Mouse (Mus musculus) spleen, adult 2 months (tissue): Measurements from ENCODE around the gene Maml2. TPM values are rescaled to one million over a fixed set of nuclear protein-coding genes. Genes with fewer than 3 reads are reported as not detected.

Source experiments
- DNase-seq, 2 experiments: peaks; one replicate each; pipeline versions ENCODE4 v3.0.0 to v3.0.0-alpha.2; 2012 to 2021; ENCODE audit warnings: low spot score in 2 of 2, low read depth in 1 of 2
- H3K27ac ChIP-seq: fragments of 200-500 bp; 2 replicates; pipeline ENCODE4 v1.5.1; 2012; ENCODE audit warnings: low read length, inconsistent platforms; ENCODE audit not compliant: insufficient read depth
- H3K27me3 ChIP-seq: fragments of 200-500 bp; 2 replicates; pipeline ENCODE4 v1.6.1; 2012; ENCODE audit warnings: mild to moderate bottlenecking, moderate library complexity, low read length, inconsistent platforms; ENCODE audit not compliant: control insufficient read depth, insufficient read depth
- H3K36me3 ChIP-seq: fragments of 200-500 bp; 2 replicates; pipeline ENCODE4 v1.6.1; 2012; ENCODE audit warnings: mild to moderate bottlenecking, low read length, inconsistent platforms; ENCODE audit not compliant: control insufficient read depth, insufficient read depth
- H3K4me1 ChIP-seq: fragments of 200-500 bp; 2 replicates; pipeline ENCODE4 v1.6.1; 2011; ENCODE audit warnings: inconsistent platforms; ENCODE audit not compliant: control insufficient read depth, insufficient read depth, insufficient read length
- H3K4me3 ChIP-seq: fragments of 200-500 bp; 2 replicates; pipeline ENCODE4 v1.5.1; 2011; ENCODE audit warnings: mild to moderate bottlenecking, inconsistent platforms; ENCODE audit not compliant: insufficient read depth, insufficient read length; ENCODE audit errors: extremely low read depth
- CTCF ChIP-seq: fragments of 200-500 bp; IDR thresholded peaks from 2 replicates; pipeline ENCODE4 v1.5.1; 2011; ENCODE audit warnings: mild to moderate bottlenecking, inconsistent platforms; ENCODE audit not compliant: insufficient read depth, insufficient read length, insufficient replicate concordance; ENCODE audit errors: extremely low read depth
- POLR2A ChIP-seq: fragments of 200-500 bp; IDR thresholded peaks from 2 replicates; pipeline ENCODE4 v1.6.1; 2011; ENCODE audit warnings: low read depth, low read length, inconsistent platforms
- WGBS: fragments of 180-500 bp; shearing (Covaris S2); methylation state at CpG from one replicate; pipeline ENCODE4 v1.1.7; 2018; 5-methylcytosine and 5-hydroxymethylcytosine counted together
- polyA plus RNA-seq: library from polyadenylated mRNA; depleted of rRNA; stranded (reverse); fragments of >200 nt; gene quantifications from 2 replicates; pipeline ENCODE4 v1.2.3, GENCODE M21; 2012

The Maml2 gene
- polyA plus RNA-seq, 1 experiment, result 9.4 TPM

DNA sequence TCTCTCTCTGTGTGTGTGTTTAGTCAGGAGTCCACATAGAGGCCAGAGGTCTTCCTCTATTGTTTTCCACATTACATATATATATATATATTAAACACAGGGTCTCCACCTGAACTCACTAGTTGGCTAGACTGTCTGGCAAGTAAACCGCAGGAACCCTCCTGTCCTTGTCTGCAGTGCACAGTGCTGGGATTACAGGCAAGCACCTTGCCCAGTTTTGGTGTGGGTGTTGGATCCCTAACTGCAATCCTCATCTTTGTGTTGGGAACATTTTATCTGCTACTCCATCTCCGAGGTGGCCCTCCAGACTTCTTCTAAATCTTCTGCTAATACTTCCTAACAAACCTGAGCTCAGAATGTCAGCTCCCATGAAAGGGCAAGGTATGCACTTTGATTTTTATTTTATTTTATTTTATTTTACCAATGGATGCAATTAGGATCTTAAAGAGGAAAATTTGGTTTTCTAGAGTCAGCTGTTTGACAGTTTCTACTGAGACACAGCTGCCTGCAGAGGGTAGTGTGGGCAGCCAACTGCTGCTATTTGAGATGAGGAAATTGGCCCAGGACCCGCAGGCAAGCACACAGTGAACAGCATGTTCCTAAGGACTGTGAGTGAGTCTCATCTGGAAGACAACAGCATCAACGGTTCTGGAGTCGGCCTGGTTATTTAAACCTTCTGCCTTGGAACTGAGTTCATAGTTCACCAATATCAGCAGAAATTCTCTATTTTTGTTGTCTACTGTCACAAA is 213.0 kb downstream of the Maml2 start:
- no peak for TF ChIP-seq POLR2A
- TF ChIP-seq CTCF, result no peak
- peaks cover 15% of the 10 kb centered on the region for H3K4me1 ChIP-seq
- no peak overlapping the region; the same call in 1 of the 2 replicates for H3K27ac ChIP-seq
- peak in 1 of 2 experiments; percentile 28 for DNase-seq
- H3K4me3 ChIP-seq, result no peak overlapping the region
- H3K27me3 ChIP-seq, result no peaks in the 10 kb centered on the region
- 41% methylated on average over 5 of the region's 5 CpGs for WGBS
- H3K36me3 ChIP-seq, result no peaks in the 10 kb centered on the region

DNA sequence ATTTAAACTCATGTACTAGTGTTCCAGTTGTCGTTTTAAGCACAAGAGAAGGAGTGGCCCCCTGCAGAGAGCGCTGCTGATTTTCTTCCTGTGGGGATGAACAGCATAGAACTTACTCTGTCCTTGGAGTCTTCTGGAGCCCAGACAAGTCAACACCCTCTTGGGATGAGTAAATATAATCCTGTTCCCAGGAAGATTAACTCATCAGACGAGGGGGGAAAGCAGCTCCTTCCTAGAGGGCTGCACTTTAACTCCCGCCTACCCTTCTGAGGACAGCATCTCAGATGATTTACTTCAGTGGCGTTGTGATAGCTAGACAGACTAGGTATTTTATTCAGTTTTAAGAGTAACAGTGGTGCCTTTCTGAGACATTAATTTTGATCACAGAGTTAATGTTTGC is 215.4 kb downstream of the Maml2 start:
- WGBS, result 87% methylated on average over 5 of the region's 5 CpGs
- Histone ChIP-seq H3K27ac (no peak overlapping the region), H3K27me3 (no peaks in the 10 kb centered on the region), H3K4me3 (no peak overlapping the region), H3K36me3 (no peaks in the 10 kb centered on the region), H3K4me1 (peaks cover 16% of the 10 kb centered on the region)
- TF ChIP-seq CTCF (no peak), POLR2A (no peak)
- DNase-seq, result no peak

DNA sequence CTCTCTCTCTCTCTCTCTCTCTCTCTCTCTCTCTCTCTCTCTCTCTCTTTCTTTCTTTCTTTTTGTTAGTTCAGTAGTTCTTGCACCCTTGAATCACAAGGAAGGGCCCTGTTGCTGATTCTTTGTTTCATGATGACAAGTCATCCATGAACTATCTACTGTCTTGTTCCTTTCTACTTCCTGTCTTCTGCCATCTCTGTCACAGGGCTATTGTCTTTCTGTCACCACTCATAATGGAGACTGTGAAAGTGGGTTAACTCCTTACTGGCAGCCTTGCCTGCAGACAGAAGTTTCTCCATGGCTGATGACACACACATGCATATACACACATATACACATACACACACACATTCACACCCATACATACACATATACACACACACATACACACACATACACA is 216.7 kb downstream of the Maml2 start:
- no peak overlapping the region for H3K27ac ChIP-seq
- H3K27me3 ChIP-seq, result no peaks in the 10 kb centered on the region
- H3K4me1 ChIP-seq, result peaks cover 13% of the 10 kb centered on the region
- DNase-seq, result no peak
- H3K4me3 ChIP-seq, result no peak overlapping the region
- no peaks in the 10 kb centered on the region for H3K36me3 ChIP-seq
- no peak for TF ChIP-seq CTCF
- no peak for TF ChIP-seq POLR2A

DNA sequence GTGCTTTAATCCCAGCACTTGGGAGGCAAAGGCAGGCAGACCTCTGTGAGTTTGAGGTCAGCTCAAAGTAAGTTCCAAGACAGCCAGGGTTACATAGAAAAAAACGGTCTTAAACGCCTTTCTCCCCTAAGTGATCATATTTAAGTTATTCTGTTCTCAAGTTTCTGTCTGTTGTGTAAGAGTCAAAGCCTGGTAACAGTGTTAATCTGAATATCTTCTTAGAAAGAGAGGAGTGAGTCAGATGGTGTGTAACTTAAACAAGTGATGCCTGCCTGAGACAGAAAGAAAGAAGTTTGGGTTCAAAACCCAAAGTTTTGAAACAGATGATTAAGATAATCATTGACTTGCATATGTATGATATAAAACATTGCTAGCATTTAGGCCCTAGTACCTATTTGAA is 218.2 kb downstream of the Maml2 start:
- TF ChIP-seq CTCF (no peak), POLR2A (no peak)
- WGBS, result 86% methylated on average over 2 of the region's 2 CpGs
- H3K27me3 ChIP-seq, result no peaks in the 10 kb centered on the region
- H3K4me1 ChIP-seq, result peaks cover 9% of the 10 kb centered on the region
- DNase-seq, result no peak
- no peak overlapping the region for H3K4me3 ChIP-seq
- H3K36me3 ChIP-seq, result no peaks in the 10 kb centered on the region
- H3K27ac ChIP-seq, result no peak overlapping the region

DNA sequence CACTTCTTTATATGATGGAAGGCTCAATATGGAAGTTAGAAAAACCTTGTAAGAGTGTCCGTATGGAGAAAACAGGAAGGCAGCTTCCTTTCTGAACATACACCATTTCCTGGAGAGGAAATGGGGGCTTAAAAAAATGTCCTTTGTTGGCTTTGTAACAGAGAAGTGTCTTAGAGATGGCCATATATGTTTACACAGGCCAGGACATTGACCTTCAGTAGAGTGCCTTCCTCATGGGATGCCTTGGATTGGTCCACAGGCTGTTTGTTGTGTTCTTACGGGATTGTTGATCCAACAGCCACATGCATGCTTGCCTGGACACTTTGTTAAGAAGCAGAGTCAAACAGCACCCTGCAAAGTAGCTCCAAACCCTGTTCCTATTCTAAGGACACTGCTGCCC is 220.3 kb downstream of the Maml2 start:
- 0 out of 2 replicates have a peak overlapping the region, but pooled peaks have one; percentile 23 for H3K27ac ChIP-seq

DNA sequence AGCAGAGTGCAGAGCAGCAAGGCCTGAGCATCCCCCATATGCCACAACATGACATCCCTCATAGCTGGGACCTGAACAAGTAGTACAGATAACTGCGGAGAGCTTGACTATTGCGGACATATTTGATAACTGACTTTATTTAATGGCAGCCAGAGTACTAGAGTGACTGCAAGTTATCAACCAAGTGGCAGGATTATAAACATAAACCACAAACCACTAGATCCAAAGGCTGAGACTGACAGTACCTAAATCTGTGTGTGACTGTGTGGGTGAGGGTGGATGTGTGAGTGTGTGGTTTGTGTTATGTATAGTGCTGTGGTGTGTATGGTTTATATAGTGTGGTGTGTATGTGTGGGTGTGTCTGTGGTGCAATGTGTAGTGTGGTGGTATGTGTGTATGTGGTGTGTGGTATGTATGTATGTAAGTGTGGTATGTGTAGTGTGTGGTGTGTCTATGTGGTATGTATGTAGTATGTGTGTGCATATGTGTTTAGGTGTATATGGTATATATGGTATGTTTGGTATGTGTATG is 220.7 kb downstream of the Maml2 start:
- H3K27me3 ChIP-seq, result no peaks in the 10 kb centered on the region
- H3K36me3 ChIP-seq, result no peaks in the 10 kb centered on the region
- TF ChIP-seq POLR2A (no peak), CTCF (no peak)
- 0 out of 2 replicates have a peak overlapping the region, but pooled peaks have one; percentile 23 for H3K27ac ChIP-seq
- no peak for DNase-seq
- 76% methylated on average over 2 of the region's 2 CpGs for WGBS
- H3K4me3 ChIP-seq, result no peak overlapping the region
- peaks cover 15% of the 10 kb centered on the region for H3K4me1 ChIP-seq

More for the DNA sequence above, 220.3 kb downstream of the Maml2 start:
- Histone ChIP-seq H3K27me3 (no peaks in the 10 kb centered on the region), H3K36me3 (no peaks in the 10 kb centered on the region), H3K4me1 (peaks cover 11% of the 10 kb centered on the region), H3K4me3 (no peak overlapping the region)
- TF ChIP-seq CTCF (no peak), POLR2A (no peak)
- 56% methylated on average over 2 of the region's 2 CpGs for WGBS
- no peak for DNase-seq

DNA sequence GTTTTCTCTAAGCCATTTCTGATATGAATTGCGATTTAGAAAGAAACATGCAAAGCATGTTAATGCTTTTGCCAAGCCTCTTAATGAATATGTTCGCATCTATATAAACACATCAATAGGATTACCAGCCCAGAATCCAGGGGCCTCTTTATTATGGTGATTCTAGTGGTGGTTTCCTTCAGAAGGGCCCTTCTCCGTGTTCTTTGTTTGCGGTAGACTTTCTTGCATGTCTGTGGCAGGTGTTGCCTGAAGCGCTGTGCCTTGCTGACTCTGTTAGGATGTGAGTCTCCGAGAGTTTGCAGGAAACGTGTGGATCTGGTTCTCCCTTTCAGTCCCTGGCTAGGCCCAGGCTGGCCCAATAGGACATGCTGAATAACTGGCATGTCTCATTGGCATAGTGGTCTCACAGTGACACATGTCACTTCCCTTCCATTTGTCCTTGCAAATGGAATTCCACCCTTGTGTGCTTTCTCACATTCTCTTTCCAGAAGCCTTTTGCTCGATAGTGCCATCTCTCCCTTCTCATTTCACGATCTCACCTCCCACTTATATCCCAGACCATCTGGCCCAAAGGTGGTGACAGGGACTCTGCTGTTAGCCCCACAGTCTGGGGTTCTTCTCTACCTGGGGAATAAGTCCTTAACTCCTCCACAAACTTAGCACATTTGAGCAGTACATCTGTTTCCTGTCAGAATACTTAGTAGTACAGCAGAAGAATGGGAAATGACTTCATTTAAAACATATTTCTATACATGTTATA is 224.5 kb downstream of the Maml2 start:
- WGBS, result 83% methylated on average over 9 of the region's 9 CpGs
- Histone ChIP-seq H3K4me1 (peaks cover 17% of the 10 kb centered on the region), H3K4me3 (no peak overlapping the region), H3K36me3 (no peaks in the 10 kb centered on the region), H3K27me3 (no peaks in the 10 kb centered on the region), H3K27ac (no peak overlapping the region)
- no peak for TF ChIP-seq POLR2A
- no peak for TF ChIP-seq CTCF
- DNase-seq, result no peak
